Mouse (Mus musculus) bone marrow, adult 2 months (tissue): ENCODE data around the gene Prelp. TPM values are rescaled to one million over a fixed set of nuclear protein-coding genes. Genes with fewer than 3 reads are reported as not detected.

Source experiments
- H3K27ac ChIP-seq: fragments of 200-500 bp; 2 replicates; pipeline ENCODE4 v1.5.1; 2012; ENCODE audit warnings: low read depth, mild to moderate bottlenecking, control low read depth, inconsistent platforms, low read length; ENCODE audit not compliant: control insufficient read depth, poor library complexity, insufficient read depth
- H3K4me1 ChIP-seq: fragments of 200-500 bp; 2 replicates; pipeline ENCODE4 v1.6.1; 2011; ENCODE audit warnings: low read length; ENCODE audit not compliant: control insufficient read depth, insufficient read depth
- H3K4me3 ChIP-seq: fragments of 200-500 bp; replicated peaks from 2 replicates; pipeline ENCODE3; 2011; ENCODE audit warnings: mild to moderate bottlenecking, low read depth, low read length, control low read depth; ENCODE audit not compliant: control insufficient read depth
- CTCF ChIP-seq: fragments of 200-500 bp; IDR thresholded peaks from 2 replicates; pipeline ENCODE4 v1.5.1; 2011; ENCODE audit warnings: low read length, control low read depth; ENCODE audit not compliant: control insufficient read depth, insufficient read depth
- POLR2A ChIP-seq: fragments of 200-500 bp; IDR thresholded peaks from 2 replicates; pipeline ENCODE4 v1.6.1; 2011; ENCODE audit warnings: low read depth, mild to moderate bottlenecking, control low read depth, low read length, borderline replicate concordance; ENCODE audit not compliant: control insufficient read depth
- WGBS: fragments of 180-500 bp; shearing (Covaris S2); methylation state at CpG from one replicate; pipeline ENCODE4 v1.1.7; 2018; 5-methylcytosine and 5-hydroxymethylcytosine counted together
- polyA plus RNA-seq: library from polyadenylated mRNA; stranded (reverse); fragments of >200 nt; gene quantifications from 2 replicates; pipeline ENCODE4 v1.2.4, GENCODE M21; 2011; ENCODE audit warnings: low replicate concordance; ENCODE audit not compliant: missing spikeins, insufficient read depth, insufficient read length

Gene Prelp
- polyA plus RNA-seq, 1 experiment, result 4.5 TPM

DNA sequence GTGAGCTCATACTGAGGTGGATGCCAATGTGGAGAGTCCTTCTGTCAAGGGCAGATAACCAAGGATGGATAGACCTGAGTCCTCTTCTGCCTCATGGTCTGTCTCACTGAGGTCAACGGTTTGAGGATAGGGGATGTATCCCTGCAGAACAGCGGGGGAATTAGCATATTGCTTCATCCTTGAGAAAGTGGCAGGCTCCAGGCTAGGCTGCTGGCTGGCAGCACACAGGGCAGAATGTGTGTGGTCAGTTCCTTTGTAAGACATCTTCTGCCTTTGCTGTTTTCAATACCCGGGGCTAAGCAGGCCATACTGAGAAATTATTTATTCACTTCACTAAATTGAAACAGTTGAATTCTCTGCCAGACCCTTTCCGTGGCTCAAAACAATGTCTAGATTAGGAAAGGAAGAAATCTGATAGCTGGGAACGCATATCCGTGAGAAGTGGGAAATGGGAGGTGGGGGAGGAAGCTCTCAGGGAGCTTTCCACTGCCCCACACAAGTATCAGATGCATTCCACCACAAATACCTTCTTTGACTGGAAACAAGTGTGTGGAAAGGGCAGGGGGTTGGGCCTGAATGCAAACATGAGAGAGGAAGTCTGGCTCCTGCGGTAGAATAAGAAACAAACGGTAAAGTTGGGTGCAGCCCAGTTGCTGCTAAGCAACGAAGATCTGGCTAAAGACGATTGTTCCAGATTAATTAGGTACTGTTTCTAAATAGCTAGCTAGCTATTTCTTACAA lies 57.8 kb downstream of the Prelp start:
- peaks cover 3% of the 10 kb centered on the region; the same call in 1 of the 2 replicates for H3K4me1 ChIP-seq
- 5% methylated on average over 10 of the region's 10 CpGs for WGBS
- TF ChIP-seq CTCF (no peak), POLR2A (no peak)
- no peak overlapping the region for H3K27ac ChIP-seq
- no peak overlapping the region for H3K4me3 ChIP-seq

DNA sequence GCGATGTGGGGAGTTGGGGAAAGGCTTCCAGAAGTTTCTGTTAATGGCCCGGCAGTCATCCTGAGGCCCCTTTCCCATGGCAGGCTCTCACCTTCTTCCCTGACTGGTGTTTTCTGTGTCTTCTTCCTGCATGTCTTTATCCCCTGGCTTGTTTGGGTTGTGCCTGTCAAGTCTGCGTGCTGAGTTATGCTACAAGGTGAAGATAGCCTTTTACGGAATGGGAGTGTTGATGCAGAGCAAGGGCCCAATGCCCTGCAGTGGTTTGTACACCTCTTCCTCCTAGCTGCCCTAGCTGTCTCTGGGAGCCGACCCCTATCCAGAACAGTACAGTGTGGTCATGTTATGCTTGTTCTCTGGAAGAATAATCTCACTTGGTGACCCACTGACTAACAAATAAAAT lies 60.2 kb downstream of the Prelp start:
- H3K4me1 ChIP-seq, result peaks cover 5% of the 10 kb centered on the region; the same call in 1 of the 2 replicates
- H3K4me3 ChIP-seq, result no peak overlapping the region
- H3K27ac ChIP-seq, result no peak overlapping the region
- 66% methylated on average over 5 of the region's 5 CpGs for WGBS
- TF ChIP-seq CTCF, result no peak
- no peak for TF ChIP-seq POLR2A

Other genes starting within 250 kb of the Prelp start
- 9.5 and 16.1 TPM in 2 replicates for gene Lax1, start 231.3 kb downstream of the Prelp start, polyA plus RNA-seq
- 37.6 and 43.7 TPM in 2 replicates for gene Atp2b4, start 120.4 kb downstream of the Prelp start, polyA plus RNA-seq
- gene Optc, start 13.4 kb downstream of the Prelp start, polyA plus RNA-seq, result not detected in 2 replicates
- 0.31 TPM in 1 of 2 replicates, not detected in the other for gene Fmod, start 115.8 kb upstream of the Prelp start, polyA plus RNA-seq
- 79.9 and 89.5 TPM in 2 replicates for gene Btg2, start 157.7 kb upstream of the Prelp start, polyA plus RNA-seq
- gene Chit1, start 189.8 kb upstream of the Prelp start, polyA plus RNA-seq, result not detected in 2 replicates